Mouse (Mus musculus) olfactory bulb, adult 2 months (tissue): ENCODE data around the gene Nek7.

Experiments used
- CTCF ChIP-seq: fragments of 200-500 bp; IDR thresholded peaks from 2 replicates; pipeline ENCODE4 v1.5.1; 2012; ENCODE audit warnings: low read depth, mild to moderate bottlenecking, low read length, moderate library complexity; ENCODE audit not compliant: insufficient read depth
- POLR2A ChIP-seq: fragments of 200-500 bp; IDR thresholded peaks from 2 replicates; pipeline ENCODE4 v1.6.1; 2012; ENCODE audit warnings: mild to moderate bottlenecking, low read depth, low read length, moderate library complexity; ENCODE audit not compliant: insufficient read depth

- TF ChIP-seq CTCF (no peak), POLR2A (no peak)
Measured at GRCm38 (mm10) chr1:138614552-138615287, 5.2 kb downstream of the Nek7 start.
